Mouse (Mus musculus) kidney, adult 2 months (tissue): ENCODE data around the gene Gm37240. TPM values are rescaled to one million over a fixed set of nuclear protein-coding genes. Genes with fewer than 3 reads are reported as not detected.

Experiments
- DNase-seq: peaks from one replicate; pipeline ENCODE4 v3.0.0; 2021
- H3K27ac ChIP-seq: fragments of 200-500 bp; 2 replicates; pipeline ENCODE4 v1.5.1; 2012; ENCODE audit warnings: low read depth, low read length, control low read depth, inconsistent platforms; ENCODE audit not compliant: insufficient read depth
- H3K27me3 ChIP-seq: fragments of 200-500 bp; replicated peaks from 2 replicates; pipeline ENCODE4 v1.6.1; 2012; ENCODE audit warnings: mild to moderate bottlenecking, moderate library complexity, low read length, inconsistent platforms; ENCODE audit not compliant: control insufficient read depth, insufficient read depth
- H3K36me3 ChIP-seq: fragments of 200-500 bp; 2 replicates; pipeline ENCODE4 v1.6.1; 2012; ENCODE audit warnings: mild to moderate bottlenecking, moderate library complexity, low read length, inconsistent platforms; ENCODE audit not compliant: control insufficient read depth, insufficient read depth
- H3K4me1 ChIP-seq: fragments of 200-500 bp; 2 replicates; pipeline ENCODE4 v1.6.1; 2011; ENCODE audit warnings: low read length; ENCODE audit not compliant: control insufficient read depth, insufficient read depth
- H3K4me3 ChIP-seq: fragments of 200-500 bp; 2 replicates; pipeline ENCODE4 v1.5.1; 2011; ENCODE audit warnings: mild to moderate bottlenecking, low read depth, low read length, control low read depth; ENCODE audit not compliant: insufficient read depth
- CTCF ChIP-seq: fragments of 200-500 bp; conservative IDR thresholded peaks from 2 replicates; pipeline ENCODE4 v1.5.1; 2011; ENCODE audit warnings: low read depth, mild to moderate bottlenecking, control low read depth, low read length, moderate library complexity, mixed read lengths; ENCODE audit not compliant: insufficient read depth, insufficient read length
- POLR2A ChIP-seq: fragments of 200-500 bp; IDR thresholded peaks from one replicate; pipeline ENCODE4 v1.6.1; 2011; ENCODE audit warnings: low read depth, low read length, control low read depth
- whole genome bisulfite sequencing: fragments of 180-500 bp; shearing (Covaris S2); methylation state at CpG from one replicate; pipeline ENCODE4 v1.1.7; 2018; 5-methylcytosine and 5-hydroxymethylcytosine counted together
- polyA plus RNA-seq: library from polyadenylated mRNA; depleted of rRNA; stranded (reverse); fragments of >200 nt; gene quantifications from 2 replicates; pipeline ENCODE4 v1.2.3, GENCODE M21; 2012

Gene Gm37240
- polyA plus RNA-seq, 1 experiment, result 5.5 TPM

- Histone ChIP-seq H3K27me3 (no peaks in the 10 kb centered on the region), H3K4me1 (no peaks in the 10 kb centered on the region), H3K4me3 (no peak overlapping the region), H3K27ac (no peak overlapping the region), H3K36me3 (no peaks in the 10 kb centered on the region)
- no peak for DNase-seq
- WGBS, result 76% methylated on average over 3 of the region's 3 CpGs
- TF ChIP-seq POLR2A (no peak), CTCF (no peak)
Measured at GRCm38 (mm10) chr3:84737137-84737536, 1150.2 kb downstream of the Gm37240 start.

DNA sequence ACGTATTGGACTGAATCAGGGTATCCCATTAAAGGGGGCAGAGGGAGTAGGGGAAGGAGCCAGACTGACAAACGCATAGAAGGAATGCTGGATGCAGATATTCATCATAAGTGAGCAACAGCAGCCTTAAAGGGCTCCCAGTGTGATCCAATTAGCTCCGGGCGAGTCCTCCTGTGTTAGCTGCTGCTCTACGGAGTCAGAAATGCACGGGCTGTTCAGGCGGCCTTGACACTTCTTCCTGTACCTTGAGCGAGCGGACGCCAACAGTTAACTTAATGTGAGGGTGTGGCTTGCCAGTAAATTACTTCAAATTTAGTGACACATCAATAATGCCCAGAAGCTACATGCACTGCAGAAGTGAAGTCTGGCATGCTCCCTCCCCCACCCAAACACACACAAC, 1151.6 kb downstream of the Gm37240 start:
- no peak for DNase-seq

DNA sequence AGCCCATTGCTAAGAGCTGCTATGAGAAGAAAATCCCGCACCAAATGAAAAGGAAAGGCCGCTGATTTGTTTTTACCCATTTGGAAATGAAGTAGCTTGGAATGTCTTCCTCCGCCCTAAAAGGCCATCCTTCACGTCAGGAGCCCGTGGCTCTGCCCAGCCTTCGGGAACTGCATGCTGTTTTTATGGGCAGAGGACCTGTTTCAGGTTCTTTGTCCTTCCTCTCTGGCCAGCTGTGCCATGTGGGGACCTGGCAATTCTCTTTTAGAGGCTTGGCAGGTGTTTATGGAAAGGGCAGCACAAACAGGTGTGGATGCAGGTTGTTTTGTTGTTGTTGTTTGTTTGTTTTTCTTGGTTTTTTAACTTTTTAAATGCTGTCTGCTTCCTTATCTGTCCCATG, 1154.8 kb downstream of the Gm37240 start:
- no peak overlapping the region for H3K27ac ChIP-seq
- no peaks in the 10 kb centered on the region for H3K36me3 ChIP-seq
- no peaks in the 10 kb centered on the region for H3K4me1 ChIP-seq
- no peak overlapping the region for H3K4me3 ChIP-seq
- 42% methylated on average over 6 of the region's 6 CpGs for WGBS
- TF ChIP-seq CTCF (no peak), POLR2A (no peak)
- DNase-seq, result no peak
- H3K27me3 ChIP-seq, result no peaks in the 10 kb centered on the region

More for the DNA sequence above, 1151.6 kb downstream of the Gm37240 start:
- 64% methylated on average over 10 of the region's 10 CpGs for WGBS
- Histone ChIP-seq H3K27me3 (no peaks in the 10 kb centered on the region), H3K4me3 (no peak overlapping the region), H3K36me3 (no peaks in the 10 kb centered on the region), H3K27ac (no peak overlapping the region), H3K4me1 (no peaks in the 10 kb centered on the region)
- TF ChIP-seq CTCF (no peak), POLR2A (no peak)

DNA sequence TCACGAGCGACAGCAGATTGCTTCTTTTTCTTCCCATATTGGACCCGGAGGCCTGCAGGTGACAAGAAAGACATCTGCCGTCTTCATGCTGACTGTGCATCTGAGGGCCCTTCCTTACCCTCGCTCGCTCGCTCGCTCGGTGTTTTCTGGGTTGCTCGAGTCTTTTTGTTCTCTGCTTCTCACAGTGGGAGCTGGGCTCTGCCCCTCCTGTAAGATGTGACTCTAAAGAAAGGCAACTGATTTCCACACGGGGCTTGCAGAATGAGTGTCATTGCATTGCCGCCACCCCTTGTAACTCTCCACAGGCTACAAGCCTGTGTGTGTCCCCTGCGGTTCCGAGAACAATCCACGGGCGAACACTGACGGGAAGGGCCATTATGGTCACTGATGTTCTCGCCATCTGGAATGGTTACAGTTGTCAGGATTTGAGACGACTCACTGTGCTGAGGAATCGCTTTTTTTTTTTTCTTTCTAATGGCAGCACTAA, 1155.3 kb downstream of the Gm37240 start:
- Histone ChIP-seq H3K27me3 (no peaks in the 10 kb centered on the region), H3K4me3 (0 out of 2 replicates have a peak overlapping the region, but pooled peaks have one; percentile 2), H3K36me3 (no peaks in the 10 kb centered on the region), H3K4me1 (no peaks in the 10 kb centered on the region), H3K27ac (no peak overlapping the region)
- WGBS, result 16% methylated on average over 20 of the region's 20 CpGs
- TF ChIP-seq CTCF, result no peak
- no peak for TF ChIP-seq POLR2A
- DNase-seq, result no peak

DNA sequence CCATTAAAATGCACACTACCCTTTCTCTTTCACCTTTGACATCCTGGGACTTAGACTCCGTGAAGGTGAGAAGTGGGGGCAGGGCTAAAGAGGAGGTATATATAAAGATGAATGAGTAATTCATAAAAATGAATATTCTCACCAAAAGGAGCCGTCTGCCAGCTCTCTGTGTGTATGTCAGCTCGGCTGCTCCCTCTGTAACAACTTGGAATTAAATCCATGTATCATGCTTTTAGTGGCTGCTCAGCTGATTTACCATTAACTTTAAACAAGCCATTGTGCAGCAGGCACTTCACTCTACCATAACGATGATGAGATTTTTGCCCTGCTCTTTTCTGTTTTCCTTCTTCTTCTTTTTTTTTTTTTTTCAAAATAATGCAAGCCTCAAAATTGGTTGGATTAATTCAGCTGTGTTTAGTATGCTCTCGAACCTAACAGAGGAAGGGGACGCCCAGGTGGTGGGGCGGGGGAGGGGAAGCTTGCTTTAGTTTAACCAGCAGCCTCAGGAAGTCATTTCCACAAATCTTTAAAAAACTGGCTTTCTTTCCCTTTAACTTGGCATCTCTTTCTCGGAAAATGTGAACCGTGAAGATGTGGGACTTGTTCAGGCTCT, 1155.8 kb downstream of the Gm37240 start:
- H3K36me3 ChIP-seq, result no peaks in the 10 kb centered on the region
- H3K4me1 ChIP-seq, result no peaks in the 10 kb centered on the region
- no peak overlapping the region for H3K27ac ChIP-seq
- WGBS, result 11% methylated on average over 9 of the region's 9 CpGs
- H3K27me3 ChIP-seq, result no peaks in the 10 kb centered on the region
- no peak overlapping the region for H3K4me3 ChIP-seq
- DNase-seq, result peak; percentile 7
- TF ChIP-seq CTCF (no peak), POLR2A (no peak)

DNA sequence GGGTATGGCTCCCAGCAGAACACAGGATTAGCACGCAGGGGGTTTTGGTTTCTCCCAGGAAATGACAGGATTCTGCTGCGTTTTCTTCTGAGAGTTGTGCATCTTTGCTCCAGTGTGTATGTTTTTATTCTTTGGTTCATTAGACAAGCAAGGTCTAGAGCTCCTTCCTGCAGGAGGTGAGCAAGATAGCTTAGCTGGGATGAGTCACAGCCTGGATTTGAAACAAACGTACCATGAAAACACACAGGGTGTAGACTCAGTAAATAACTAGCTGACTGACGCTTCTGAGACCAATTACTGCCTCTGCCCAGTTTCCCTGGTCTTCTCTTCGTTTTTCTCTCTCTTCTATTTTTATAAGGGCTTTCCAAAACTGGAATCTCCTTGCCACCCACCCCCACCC, 1156.3 kb downstream of the Gm37240 start:
- WGBS, result 49% methylated on average over 5 of the region's 5 CpGs

DNA sequence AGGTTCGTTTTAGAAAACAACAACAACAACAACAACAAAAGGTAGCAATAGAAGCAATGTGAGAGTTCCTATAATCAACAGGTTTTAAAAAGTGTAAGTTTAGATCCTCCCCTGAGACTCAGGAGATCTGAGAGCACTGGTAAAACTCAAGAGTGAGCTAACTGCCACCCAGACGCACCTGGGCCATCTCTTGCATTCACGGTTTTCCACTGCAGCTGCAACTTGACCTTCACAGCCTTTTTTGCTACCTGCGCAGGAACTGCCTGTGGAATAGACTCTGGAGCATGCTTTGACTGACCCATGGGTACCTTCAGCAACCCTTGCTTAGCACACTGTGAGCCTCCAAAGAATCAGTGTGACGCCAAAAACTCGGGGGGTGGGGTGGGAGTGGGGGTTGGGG, 1157.5 kb downstream of the Gm37240 start:
- Histone ChIP-seq H3K4me1 (no peaks in the 10 kb centered on the region), H3K4me3 (no peak overlapping the region), H3K27ac (no peak overlapping the region), H3K36me3 (no peaks in the 10 kb centered on the region), H3K27me3 (no peaks in the 10 kb centered on the region)
- DNase-seq, result no peak
- WGBS, result 84% methylated on average over 6 of the region's 6 CpGs
- TF ChIP-seq CTCF, result no peak

More for the DNA sequence above, 1156.3 kb downstream of the Gm37240 start:
- H3K4me1 ChIP-seq, result no peaks in the 10 kb centered on the region
- DNase-seq, result no peak
- H3K36me3 ChIP-seq, result no peaks in the 10 kb centered on the region
- H3K4me3 ChIP-seq, result no peak overlapping the region
- no peak overlapping the region for H3K27ac ChIP-seq
- no peaks in the 10 kb centered on the region for H3K27me3 ChIP-seq
- TF ChIP-seq CTCF (no peak), POLR2A (no peak)
